Mouse (Mus musculus): ENCODE results near the gene Lemd2.

GRCm38 (mm10) chr17:27150871-27151270, 53.4 kb downstream of the Lemd2 start:
- no peak for TF ChIP-seq CTCF (IDR thresholded peaks at IDR 0.05; ENCODE audit: control insufficient read depth, insufficient read depth, low read length)
- TF ChIP-seq POLR2A (IDR thresholded peaks at IDR 0.05; ENCODE audit: borderline replicate concordance, control insufficient read depth, low read depth, low read length), result no peak
